Comparison of ENCODE assay signal across 12 mouse cellular contexts in the genomic region with DNA sequence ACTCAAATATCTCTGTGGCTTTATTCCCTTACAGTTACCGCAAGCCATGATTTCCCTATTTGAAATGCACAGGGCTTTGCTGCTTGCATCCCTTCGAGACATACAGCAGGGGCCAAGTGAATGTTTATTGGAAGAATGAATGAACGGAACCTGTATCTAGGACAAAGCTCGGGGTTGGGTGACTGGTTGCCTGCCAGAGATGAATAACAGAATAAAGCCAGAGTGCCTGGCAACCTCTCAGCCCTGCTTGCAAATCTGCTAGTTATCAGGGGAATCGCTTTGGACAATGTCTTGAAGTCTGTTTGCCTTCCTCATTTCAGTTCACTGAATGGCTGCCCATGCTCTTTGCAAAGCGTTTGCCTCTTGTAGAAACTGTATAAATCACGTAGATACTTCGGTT.
DNase-seq lines count a peak whose midpoint lies in the region; ATAC-seq and TF ChIP-seq lines count a peak whose summit lies in the region.
"Had no signal": no experiment of that assay in that cellular context is flagged by ENCODE, and none has a peak within 500 bp of the region (broad histone marks: within the 10 kb centered on the region; RNA-seq: fewer than 3 reads in every experiment).

No protein-coding gene starts in this region.

- TF ChIP-seq EP300 in stomach, postnatal 0 days (optimal IDR thresholded peaks at IDR 0.05) = no peak

- H3K9me3 ChIP-seq in midbrain, embryonic 12.5 days = no peaks in the 10 kb centered on the region
- H3K9me3 ChIP-seq in stomach, postnatal 0 days (ENCODE audit: control insufficient read depth, low read length) = no peaks in the 10 kb centered on the region
- H3K9me3 ChIP-seq: liver, embryonic 12.5 days had no signal

- no peak for TF ChIP-seq CTCF in gastrocnemius, adult 2 months (IDR thresholded peaks at IDR 0.05)
- TF ChIP-seq CTCF in stomach, postnatal 0 days (IDR thresholded peaks at IDR 0.05; ENCODE audit: low read depth) = no peak

- no peak overlapping the region for H3K9ac ChIP-seq in midbrain, embryonic 12.5 days (replicated peaks)
- H3K9ac ChIP-seq in stomach, postnatal 0 days (ENCODE audit: low read length) = no peak overlapping the region
- H3K9ac ChIP-seq: liver, embryonic 12.5 days had no signal

- no peaks in the 10 kb centered on the region for H3K27me3 ChIP-seq in midbrain, embryonic 12.5 days
- H3K27me3 ChIP-seq in stomach, postnatal 0 days (ENCODE audit: control insufficient read depth, insufficient read depth, low read length) = no peaks in the 10 kb centered on the region
- H3K27me3 ChIP-seq: liver, embryonic 12.5 days had no signal

- ATAC-seq in midbrain, embryonic 12.5 days (ENCODE audit: low FRiP score, low read depth) = 0 out of 2 replicates have a peak, but pooled peaks have one; percentile 41
- ATAC-seq in stomach, postnatal 0 days (ENCODE audit: low FRiP score, low TSS enrichment) = no peak
- ATAC-seq: liver, embryonic 12.5 days; Patski had no signal

- H3K4me1 ChIP-seq in midbrain, embryonic 12.5 days = peaks cover 11% of the 10 kb centered on the region; the same call in 1 of the 2 replicates
- no peaks in the 10 kb centered on the region for H3K4me1 ChIP-seq in stomach, postnatal 0 days (replicated peaks; ENCODE audit: control insufficient read depth, insufficient read depth)
- H3K4me1 ChIP-seq: liver, embryonic 12.5 days had no signal

- H3K36me3 ChIP-seq in midbrain, embryonic 12.5 days = no peaks in the 10 kb centered on the region
- no peaks in the 10 kb centered on the region for H3K36me3 ChIP-seq in stomach, postnatal 0 days (ENCODE audit: control insufficient read depth, insufficient read depth, low read length)
- H3K36me3 ChIP-seq: liver, embryonic 12.5 days had no signal

- H3K27ac ChIP-seq in gastrocnemius, adult 2 months = no peak overlapping the region
- H3K27ac ChIP-seq in midbrain, embryonic 12.5 days (replicated peaks) = peak overlapping the region; percentile 65
- no peak overlapping the region for H3K27ac ChIP-seq in stomach, postnatal 0 days (replicated peaks)
- H3K27ac ChIP-seq: kidney, postnatal 0 days; liver, embryonic 12.5 days had no signal

- DNase-seq in gastrocnemius, postnatal 14 days = peak; percentile 6
- no peak for DNase-seq in gastrocnemius, adult 2 months
- peak; percentile 95 for DNase-seq in brain, adult 2 months (ENCODE audit: low read depth, low spot score)
- DNase-seq in cerebellum, adult 9-11 months = peak; percentile 85
- no peak for DNase-seq in kidney, postnatal 10 days
- no peak for DNase-seq in thymus, postnatal 25 days
- no peak for DNase-seq in stomach, postnatal 0 days (ENCODE audit: low spot score)
- DNase-seq: adrenal gland, postnatal 36 days had no signal

- H3K4me2 ChIP-seq in midbrain, embryonic 12.5 days (replicated peaks) = no peak overlapping the region
- no peak overlapping the region for H3K4me2 ChIP-seq in stomach, postnatal 0 days (replicated peaks; ENCODE audit: low read depth)
- H3K4me2 ChIP-seq: liver, embryonic 12.5 days had no signal

- 59% methylated on average over 8 of the region's 8 CpGs for WGBS in midbrain, embryonic 12.5 days
- 37% methylated on average over 8 of the region's 8 CpGs for WGBS in stomach, postnatal 0 days

- intact Hi-C loops in gastrocnemius, postnatal 14 days (cut with DNase I; ENCODE audit: low total_unique reads) = no loop called here
- intact Hi-C loops in gastrocnemius, adult 2 months (cut with DNase I) = no loop called here

- no peak overlapping the region for H3K4me3 ChIP-seq in gastrocnemius, adult 2 months
- no peak overlapping the region for H3K4me3 ChIP-seq in midbrain, embryonic 12.5 days
- no peak overlapping the region for H3K4me3 ChIP-seq in stomach, postnatal 0 days (ENCODE audit: low read depth, low read length)
- H3K4me3 ChIP-seq: liver, embryonic 12.5 days had no signal

Comparison
In these comparisons a context has a peak if more than half of its experiments do, and no peak if none do; other contexts are left out.
1. DNase-seq: peak in gastrocnemius, postnatal 14 days (single experiment), brain, adult 2 months (single experiment) and cerebellum, adult 9-11 months (single experiment); none in gastrocnemius, adult 2 months (single experiment), kidney, postnatal 10 days (single experiment), thymus, postnatal 25 days (single experiment) and stomach, postnatal 0 days (single experiment).